Mouse (Mus musculus) kidney, adult 18-20 months (tissue): ENCODE measurements around the gene Cd84.
"Not testable (repeated sequence)": the region's sequence is repeated elsewhere in the genome, so short reads cannot be mapped to it uniquely, and the experiment has no call there.

Source experiments
- DNase-seq: peaks from one replicate; pipeline ENCODE4 v3.0.0; 2021

The Cd84 gene

GRCm38 (mm10) chr1:171839488-171839887, at the start of gene Cd84:
Cd84 (plus strand) TSS chr1:171839697.
- no peak for DNase-seq

DNA sequence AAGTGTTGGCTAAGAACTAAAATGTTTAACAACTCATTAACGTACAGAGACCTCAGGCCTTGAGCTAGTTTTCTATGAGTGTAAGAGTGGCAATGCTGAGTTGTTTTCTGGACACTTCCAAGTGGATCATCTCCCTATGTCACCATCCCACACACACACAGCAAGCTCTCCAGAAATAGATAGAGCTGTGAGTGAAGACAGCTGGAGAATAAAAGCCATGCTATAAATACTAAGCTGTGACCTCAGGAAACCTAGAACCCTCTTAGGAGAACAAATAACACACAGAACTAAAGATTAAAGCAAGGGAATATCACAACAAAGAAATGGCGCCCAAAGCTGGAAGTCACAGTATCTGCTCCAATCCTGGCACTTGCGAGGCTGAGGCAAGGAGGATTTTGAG, 48.0 kb upstream of the Cd84 start:
- DNase-seq: no peak

- no peak for DNase-seq
Measured at GRCm38 (mm10) chr1:171796185-171796584, 43.3 kb upstream of the Cd84 start.

- DNase-seq: no peak
Measured at GRCm38 (mm10) chr1:171797840-171798239, 41.7 kb upstream of the Cd84 start.

DNA sequence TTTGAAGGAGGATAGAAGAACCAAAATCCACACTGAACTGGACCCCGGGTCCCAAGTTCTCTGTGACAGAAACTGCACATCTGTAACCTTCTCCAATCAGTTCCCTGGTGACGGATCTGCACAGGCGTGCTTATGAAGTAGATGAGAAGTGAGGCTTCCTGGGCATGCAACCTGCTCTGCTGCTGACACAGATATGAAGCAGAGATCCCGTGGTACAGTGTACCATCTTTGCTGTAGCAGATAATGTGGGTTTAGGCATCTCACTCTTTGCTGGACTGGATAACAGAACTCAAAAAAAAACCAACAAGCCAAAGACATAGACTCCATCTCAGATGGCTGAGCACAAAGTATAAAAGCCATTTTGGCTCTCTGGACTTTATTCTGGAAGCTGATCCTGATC, 39.8 kb upstream of the Cd84 start:
- no peak for DNase-seq

- DNase-seq: not testable (repeated sequence)
Measured at GRCm38 (mm10) chr1:171811048-171811447, 28.4 kb upstream of the Cd84 start.

DNA sequence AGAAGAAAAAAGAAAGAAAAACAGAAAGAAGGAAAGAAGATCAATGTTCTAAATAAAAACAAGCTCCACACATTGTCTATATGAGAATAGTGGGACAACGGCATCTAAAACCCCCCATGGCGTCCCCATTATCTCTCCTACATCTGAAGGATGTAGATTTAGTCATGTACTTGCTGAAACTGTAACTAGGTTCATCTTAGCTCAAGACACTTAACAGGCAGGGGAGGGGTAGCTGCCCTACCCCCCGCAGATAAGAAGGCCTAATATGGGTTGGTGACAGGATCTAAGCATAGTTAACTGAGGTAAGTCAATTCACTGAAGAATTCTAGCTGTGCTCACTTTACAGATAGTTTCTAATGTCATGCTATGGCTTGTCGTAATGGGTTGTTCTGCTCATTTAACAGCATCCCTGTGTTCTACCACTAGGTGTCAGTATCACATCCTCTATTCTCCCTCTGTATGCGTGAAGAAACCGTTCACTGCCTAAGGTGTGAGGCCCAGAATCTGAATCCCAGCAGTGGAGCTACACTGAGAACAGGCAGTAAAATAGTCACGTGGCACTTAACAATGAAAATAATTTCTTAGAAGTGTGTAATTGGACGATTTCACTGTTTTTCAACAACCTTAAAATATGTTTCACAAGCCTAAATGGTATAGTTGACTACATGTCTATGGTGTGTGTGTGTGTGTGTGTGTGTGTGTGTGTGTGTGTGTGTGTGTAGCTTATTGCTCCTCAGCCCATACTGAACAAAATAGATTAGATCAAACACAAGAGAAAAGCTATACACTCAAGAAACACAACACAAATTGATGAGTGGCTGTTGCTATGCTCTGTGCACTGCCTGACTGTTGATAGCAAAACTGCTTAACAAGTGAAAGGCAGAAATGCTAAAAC, 23.7 kb upstream of the Cd84 start:
- no peak for DNase-seq

DNA sequence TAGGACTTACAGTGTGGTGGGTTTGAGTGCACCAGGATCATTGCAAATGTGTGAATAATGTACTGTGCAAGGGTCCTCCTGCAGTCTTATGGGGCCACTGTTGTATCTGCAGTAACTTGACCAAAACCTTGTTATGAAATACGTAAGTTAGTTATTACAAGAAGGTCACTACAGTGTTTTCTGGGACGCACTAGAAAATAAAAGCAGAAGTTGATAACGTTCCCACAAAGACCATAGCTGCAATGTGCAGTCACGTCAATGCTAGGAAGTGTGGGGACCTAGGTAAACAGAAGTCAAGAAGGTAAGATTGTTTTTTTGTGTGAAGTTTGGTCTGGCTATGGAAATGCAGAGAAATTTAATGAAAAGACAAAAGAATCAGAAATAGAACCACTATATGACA, 22.5 kb upstream of the Cd84 start:
- DNase-seq: no peak

DNA sequence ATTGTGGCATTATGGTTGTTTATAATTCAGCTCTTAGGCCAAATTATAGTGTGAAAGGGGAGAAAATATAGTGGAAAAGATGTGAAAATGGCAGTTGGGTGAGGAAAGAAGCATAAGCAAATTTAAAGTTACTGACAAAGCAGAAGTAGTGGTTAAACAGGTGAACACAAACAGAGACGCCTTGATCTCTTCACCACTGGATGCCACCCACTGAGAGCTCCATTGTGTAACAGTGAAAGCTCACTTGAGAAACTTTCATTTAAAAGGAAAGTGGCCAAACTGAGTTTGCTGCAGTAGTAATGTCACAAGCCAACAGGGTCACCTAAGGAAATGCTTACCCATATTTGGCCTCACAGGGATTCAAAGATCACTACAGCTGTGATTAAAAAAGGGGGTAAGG, 18.2 kb upstream of the Cd84 start:
- no peak for DNase-seq

- no peak for DNase-seq
Measured at GRCm38 (mm10) chr1:171825462-171825861, 14.0 kb upstream of the Cd84 start.

GRCm38 (mm10) chr1:171826164-171826563, 13.3 kb upstream of the Cd84 start:
- no peak for DNase-seq

GRCm38 (mm10) chr1:171827674-171828073, 11.8 kb upstream of the Cd84 start:
- DNase-seq: no peak

DNA sequence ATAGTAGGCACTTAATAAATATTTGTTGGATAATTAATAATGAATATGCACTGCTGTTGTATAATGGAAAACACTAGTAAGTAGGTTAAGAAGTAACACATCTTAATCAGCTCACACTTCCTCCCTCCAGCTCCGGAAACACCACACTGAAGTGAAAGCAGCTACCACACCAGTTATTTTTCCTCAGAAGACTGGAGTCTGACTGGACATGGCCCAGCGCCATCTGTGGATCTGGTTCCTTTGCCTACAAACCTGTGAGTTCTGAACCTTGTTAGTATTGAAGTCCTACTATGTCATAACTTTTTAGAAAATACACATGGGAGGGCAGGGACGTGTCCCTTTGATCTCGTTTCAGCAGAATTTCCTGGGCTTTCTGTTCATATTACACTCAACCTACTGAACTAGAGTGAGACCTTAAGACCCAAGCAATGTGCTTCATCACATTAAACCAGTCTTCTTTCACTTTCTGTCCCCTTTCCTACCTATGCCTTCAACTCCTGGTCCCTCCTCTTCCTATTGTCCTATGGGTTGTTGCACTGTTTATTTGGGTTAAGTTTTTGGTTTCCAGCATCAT, 1.0 kb downstream of the Cd84 start:
- no peak for DNase-seq

- no peak for DNase-seq
Measured at GRCm38 (mm10) chr1:171845035-171845754, 5.7 kb downstream of the Cd84 start.

- DNase-seq: no peak
Measured at GRCm38 (mm10) chr1:171848201-171848600, 8.7 kb downstream of the Cd84 start.

- DNase-seq: no peak
Measured at GRCm38 (mm10) chr1:171848757-171849156, 9.3 kb downstream of the Cd84 start.

GRCm38 (mm10) chr1:171849454-171849853, 10.0 kb downstream of the Cd84 start:
- no peak for DNase-seq

DNA sequence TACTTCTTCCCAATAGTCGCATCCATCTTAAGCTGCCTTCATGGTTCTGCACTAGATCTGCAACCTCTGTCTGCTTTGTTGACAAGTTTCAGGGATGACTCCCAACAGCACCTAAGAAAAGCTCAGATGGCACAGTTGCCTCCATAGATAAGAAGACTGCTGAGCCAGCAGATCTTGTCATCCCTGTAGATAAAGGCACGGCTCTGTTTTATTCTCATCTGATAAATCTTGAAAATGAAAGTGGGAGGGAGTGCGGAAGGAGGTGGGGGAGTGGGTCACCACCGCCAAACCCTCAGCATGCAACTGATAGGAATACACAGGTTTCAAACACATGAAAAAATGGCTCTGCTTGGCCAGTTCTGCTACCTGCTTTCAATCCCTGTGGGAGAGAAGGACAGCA, 26.0 kb downstream of the Cd84 start:
- DNase-seq: no peak

DNA sequence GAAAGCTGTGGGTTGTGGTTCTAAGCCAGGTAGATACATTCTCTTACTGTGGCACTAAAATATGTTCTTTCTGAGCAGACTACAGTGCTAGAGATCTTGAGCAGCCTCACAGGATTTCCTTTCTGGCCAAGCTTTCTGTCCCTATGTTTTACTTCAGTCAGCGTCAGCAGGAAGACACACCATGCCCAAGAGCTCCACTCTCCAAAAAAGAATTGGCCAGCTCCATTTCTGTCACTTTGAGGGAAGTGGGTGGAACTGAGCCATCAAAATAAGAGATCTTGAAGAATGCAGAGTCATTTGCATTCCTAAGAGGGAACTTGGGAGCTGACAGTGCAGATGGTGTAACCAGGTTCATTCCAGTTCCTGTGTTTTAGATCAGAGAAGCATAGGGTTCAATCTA, 47.5 kb downstream of the Cd84 start:
- DNase-seq: no peak

GRCm38 (mm10) chr1:171895364-171895763, 55.9 kb downstream of the Cd84 start, which contains the start of gene Gm10521:
Gm10521 (plus strand) TSS chr1:171895664.
- DNase-seq: not testable (repeated sequence)

GRCm38 (mm10) chr1:171904011-171904410, 64.5 kb downstream of the Cd84 start:
- no peak for DNase-seq

DNA sequence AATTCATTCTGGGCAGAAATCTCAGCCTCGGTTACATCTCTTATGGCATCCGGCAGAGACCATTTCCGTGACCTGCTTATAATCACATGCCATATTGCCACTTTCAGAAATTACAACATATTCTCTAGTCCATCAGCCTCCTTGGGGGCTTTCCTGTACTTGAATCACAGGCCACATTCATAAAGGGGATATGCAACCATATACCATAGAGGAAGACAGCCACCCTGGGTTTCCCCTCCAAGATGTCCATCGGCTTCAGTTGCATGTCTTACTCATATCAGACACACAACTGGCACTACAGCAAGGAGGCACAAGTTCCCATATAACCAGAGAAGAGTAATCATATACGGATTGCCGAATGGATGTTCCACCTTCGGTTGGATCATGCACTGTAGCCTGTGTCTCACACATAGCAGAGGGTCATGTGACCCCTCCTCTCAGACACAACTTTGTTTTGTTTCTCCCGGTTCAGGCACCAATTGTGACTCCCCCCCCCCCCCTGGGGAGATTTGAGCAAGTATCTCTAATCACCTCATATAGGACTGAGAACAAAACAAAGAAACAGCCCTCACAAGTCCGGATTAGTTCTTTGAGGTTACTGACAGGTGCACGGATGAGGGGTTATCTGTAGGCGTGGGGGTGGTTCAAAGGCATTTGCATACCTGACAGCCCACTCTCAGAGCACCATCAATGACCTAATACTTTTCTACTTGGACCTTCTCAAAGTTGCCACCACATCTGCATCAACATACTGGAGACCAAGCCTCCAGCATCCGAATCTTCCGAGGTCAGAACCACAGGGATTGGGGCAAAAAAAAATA, 76.4 kb downstream of the Cd84 start:
- DNase-seq: no peak
